Mouse (Mus musculus): ENCODE measurements around the gene Mas1. TPM values are rescaled to one million over a fixed set of nuclear protein-coding genes. Genes with fewer than 3 reads are reported as not detected.
A peak's percentile ranks its signal among the peaks of the same experiment; 100 is the strongest.

Gene Mas1
- total RNA-seq, 2 experiments from 2014 or later: 0.84 to 1.1 TPM

DNA sequence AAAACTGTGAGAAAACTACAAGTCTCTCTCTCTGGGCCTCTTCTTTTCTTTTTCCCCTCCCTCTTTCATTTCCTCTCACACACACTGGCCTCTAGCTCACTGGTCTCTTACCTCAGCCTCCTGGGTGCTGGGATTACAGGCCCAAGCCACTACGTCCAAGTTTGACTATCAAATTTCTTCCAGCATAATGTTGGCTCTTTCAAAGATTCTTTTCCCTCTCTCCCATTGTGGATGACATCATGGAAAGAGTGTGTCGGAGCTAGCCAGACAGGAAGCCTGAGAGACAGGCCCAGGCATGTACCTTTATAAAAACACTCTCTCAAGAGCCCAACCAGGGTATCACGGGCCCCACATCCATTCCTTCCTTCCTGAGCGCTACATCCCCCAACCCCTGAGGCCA lies 76.5 kb downstream of the Mas1 start:
- intact Hi-C loops (cut with DNase I): loop anchor here (2.0 kb wide), 1 partner anchor 65 kb away; no protein-coding TSS in a partner anchor
- DNase-seq: peak; percentile 45 to 68

DNA sequence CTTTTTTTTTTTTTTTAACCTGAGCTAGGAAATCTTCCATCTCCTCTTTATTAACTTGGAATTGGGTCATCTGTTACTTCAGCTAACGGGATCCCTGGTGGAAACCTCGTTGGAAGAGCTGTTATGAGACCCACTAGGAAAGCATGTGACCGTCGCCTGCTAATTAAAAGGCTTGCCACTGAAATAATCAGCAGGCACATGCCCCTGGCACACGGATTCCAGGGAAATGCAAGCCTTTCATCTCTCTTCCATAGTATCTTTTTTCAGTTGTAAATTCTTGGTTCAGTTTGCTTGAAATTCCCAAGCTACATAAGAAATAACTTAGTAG lies 76.9 kb downstream of the Mas1 start:
- DNase-seq: no peak
- intact Hi-C loops (cut with DNase I): loop anchor here (2.0 kb wide), 1 partner anchor 64 kb away; no protein-coding TSS in a partner anchor

Small RNA genes lying within 50 kb of the gene (microRNA-seq; reads per million reads assigned to microRNA genes)
- 0 reads per million in 2 experiments for gene Gm24085 (ENCODE audit: borderline number of aligned reads in 2 of 2)

Other genes starting within 250 kb of the Mas1 start
- 10 to 100 TPM in 1 of 2 experiments, 1 to 10 TPM in 1; 7.1 to 10.6 TPM for gene Slc22a1, start 192.3 kb downstream of the Mas1 start, total RNA-seq (2021)
- gene Igf2r, start 98.5 kb downstream of the Mas1 start, total RNA-seq (2021): 100 to 1,000 TPM; 109 to 113 TPM
- 1 to 10 TPM; 5.3 to 5.6 TPM for gene Mrgprh, start 7.9 kb upstream of the Mas1 start, total RNA-seq (2021)
- gene Pnldc1, start 42.1 kb upstream of the Mas1 start, total RNA-seq (2021): under 1 TPM; 0.38 to 0.50 TPM
- gene Tcp1, start 47.6 kb upstream of the Mas1 start, total RNA-seq (2021): 100 to 1,000 TPM; 196 to 207 TPM
- 100 to 1,000 TPM; 153 to 159 TPM for gene Mrpl18, start 48.2 kb upstream of the Mas1 start, total RNA-seq (2021)
- under 1 TPM in 1 of 2 experiments, not detected in 1; 0.17 TPM for gene Acat3, start 72.5 kb upstream of the Mas1 start, total RNA-seq (2021)
- 1 to 10 TPM; 5.9 to 8.8 TPM for gene Acat2, start 92.6 kb upstream of the Mas1 start, total RNA-seq (2021)
- gene Wtap, start 126.0 kb upstream of the Mas1 start, total RNA-seq (2021): 10 to 100 TPM; 32.3 to 33.9 TPM
- gene Sod2, start 138.7 kb upstream of the Mas1 start, total RNA-seq (2021): 1,000 to 10,000 TPM; 1,043 to 1,108 TPM
- not detected for gene Gpr31b, start 184.2 kb upstream of the Mas1 start, total RNA-seq (2021)
- not detected for gene Tcp10b, start 193.0 kb upstream of the Mas1 start, total RNA-seq (2021)